Mouse (Mus musculus): ENCODE measurements around the gene Pcid2. TPM values are rescaled to one million over a fixed set of nuclear protein-coding genes. Genes with fewer than 3 reads are reported as not detected.

Pcid2 gene
- polyA plus RNA-seq (2014; fragmentation: Nextera tagmentation; extraction: Ambion mirVana) = 38.2 and 38.5 TPM in 2 replicates

GRCm38 (mm10) chr8:13105087-13105881 is at the start of gene Pcid2, which contains the start of gene Cul4a:
Gene Pcid2, minus strand, starts transcription at chr8:13105459.
Gene Cul4a, plus strand, starts transcription at chr8:13105621.
- DNase-seq (ENCODE audit: low spot score) (peak; percentile 97), ATAC-seq (replicated peaks; ENCODE audit: low FRiP score, low TSS enrichment, low read depth) (peak; percentile 94)
- under 1% methylated on average over 84 of the region's 87 CpGs for WGBS

GRCm38 (mm10) chr8:13154099-13154498 is 48.8 kb upstream of the Pcid2 start:
- H3K9ac ChIP-seq (ENCODE audit: low read length) = no peak overlapping the region
- peaks cover 2% of the 10 kb centered on the region; the same call in 1 of the 2 replicates for H3K36me3 ChIP-seq (ENCODE audit: control insufficient read depth, insufficient read depth, low read length)
- 86% methylated on average over 9 of the region's 9 CpGs for WGBS
- no peaks in the 10 kb centered on the region for H3K27me3 ChIP-seq (replicated peaks; ENCODE audit: control insufficient read depth, insufficient read depth, low read length)
- H3K4me1 ChIP-seq (replicated peaks; ENCODE audit: control insufficient read depth, insufficient read depth, low read length) = no peaks in the 10 kb centered on the region; the same call in 1 of the 2 replicates
- no peak for DNase-seq (ENCODE audit: low spot score)
- H3K4me2 ChIP-seq (ENCODE audit: low read length) = no peak overlapping the region
- no peaks in the 10 kb centered on the region for H3K9me3 ChIP-seq (ENCODE audit: control insufficient read depth, low read length)
- H3K27ac ChIP-seq (ENCODE audit: low read depth) = no peak overlapping the region
- ATAC-seq (replicated peaks; ENCODE audit: low FRiP score, low TSS enrichment, low read depth) = no peak
- H3K4me3 ChIP-seq (ENCODE audit: low read depth, low read length) = no peak overlapping the region

More at GRCm38 (mm10) chr8:13105087-13105881, at the start of gene Pcid2, which contains the start of gene Cul4a:
- peak within 1 kb of the TSS; percentile 66 for H3K4me3 ChIP-seq (ENCODE audit: low read depth, low read length)
- no peaks in the 10 kb centered on the region for H3K27me3 ChIP-seq (replicated peaks; ENCODE audit: control insufficient read depth, insufficient read depth, low read length)
- peak within 1 kb of the TSS; percentile 96 for H3K4me2 ChIP-seq (ENCODE audit: low read length)
- peak within 1 kb of the TSS; percentile 92 for H3K9ac ChIP-seq (ENCODE audit: low read length)
- no peaks in the 10 kb centered on the region for H3K9me3 ChIP-seq (ENCODE audit: control insufficient read depth, low read length)
- peaks cover 9% of the 10 kb centered on the region for H3K36me3 ChIP-seq (ENCODE audit: control insufficient read depth, insufficient read depth, low read length)
- H3K4me1 ChIP-seq (replicated peaks; ENCODE audit: control insufficient read depth, insufficient read depth, low read length) = peaks cover 23% of the 10 kb centered on the region
- H3K27ac ChIP-seq (ENCODE audit: low read depth) = peak within 1 kb of the TSS; percentile 90

- Histone ChIP-seq H3K4me3 (ENCODE audit: low read depth, low read length) (no peak overlapping the region), H3K9me3 (ENCODE audit: control insufficient read depth, low read length) (no peaks in the 10 kb centered on the region), H3K4me2 (ENCODE audit: low read length) (no peak overlapping the region), H3K4me1 (replicated peaks; ENCODE audit: control insufficient read depth, insufficient read depth, low read length) (no peaks in the 10 kb centered on the region), H3K27me3 (replicated peaks; ENCODE audit: control insufficient read depth, insufficient read depth, low read length) (no peaks in the 10 kb centered on the region), H3K36me3 (ENCODE audit: control insufficient read depth, insufficient read depth, low read length) (peaks cover 26% of the 10 kb centered on the region), H3K9ac (ENCODE audit: low read length) (no peak overlapping the region), H3K27ac (ENCODE audit: low read depth) (no peak overlapping the region)
- ATAC-seq (replicated peaks; ENCODE audit: low FRiP score, low TSS enrichment, low read depth) (no peak), DNase-seq (ENCODE audit: low spot score) (no peak)
- 91% methylated on average over 2 of the region's 2 CpGs for WGBS
Measured at GRCm38 (mm10) chr8:13150929-13151328, 45.7 kb upstream of the Pcid2 start.

GRCm38 (mm10) chr8:13149866-13150265 is 44.6 kb upstream of the Pcid2 start:
- ATAC-seq (replicated peaks; ENCODE audit: low FRiP score, low TSS enrichment, low read depth) (no peak), DNase-seq (ENCODE audit: low spot score) (no peak)
- 44% methylated on average over 5 of the region's 5 CpGs for WGBS
- no peaks in the 10 kb centered on the region for H3K9me3 ChIP-seq (ENCODE audit: control insufficient read depth, low read length)
- no peaks in the 10 kb centered on the region for H3K27me3 ChIP-seq (replicated peaks; ENCODE audit: control insufficient read depth, insufficient read depth, low read length)
- peaks cover 36% of the 10 kb centered on the region for H3K36me3 ChIP-seq (ENCODE audit: control insufficient read depth, insufficient read depth, low read length)
- no peak overlapping the region for H3K9ac ChIP-seq (ENCODE audit: low read length)
- H3K4me2 ChIP-seq (ENCODE audit: low read length) = no peak overlapping the region
- H3K4me3 ChIP-seq (ENCODE audit: low read depth, low read length) = no peak overlapping the region
- no peaks in the 10 kb centered on the region for H3K4me1 ChIP-seq (replicated peaks; ENCODE audit: control insufficient read depth, insufficient read depth, low read length)
- no peak overlapping the region for H3K27ac ChIP-seq (ENCODE audit: low read depth)

- Histone ChIP-seq H3K4me3 (ENCODE audit: low read depth, low read length) (no peak overlapping the region), H3K4me2 (ENCODE audit: low read length) (no peak overlapping the region), H3K36me3 (ENCODE audit: control insufficient read depth, insufficient read depth, low read length) (peaks cover 42% of the 10 kb centered on the region), H3K27me3 (replicated peaks; ENCODE audit: control insufficient read depth, insufficient read depth, low read length) (no peaks in the 10 kb centered on the region), H3K27ac (ENCODE audit: low read depth) (no peak overlapping the region), H3K4me1 (replicated peaks; ENCODE audit: control insufficient read depth, insufficient read depth, low read length) (no peaks in the 10 kb centered on the region), H3K9me3 (ENCODE audit: control insufficient read depth, low read length) (no peaks in the 10 kb centered on the region), H3K9ac (ENCODE audit: low read length) (no peak overlapping the region)
- no peak for ATAC-seq (replicated peaks; ENCODE audit: low FRiP score, low TSS enrichment, low read depth)
- WGBS = 88% methylated on average over 2 of the region's 2 CpGs
- no peak for DNase-seq (ENCODE audit: low spot score)
Measured at GRCm38 (mm10) chr8:13149287-13149686, 44.0 kb upstream of the Pcid2 start.

GRCm38 (mm10) chr8:13148476-13148875 is 43.2 kb upstream of the Pcid2 start:
- Histone ChIP-seq H3K9ac (ENCODE audit: low read length) (no peak overlapping the region), H3K4me2 (ENCODE audit: low read length) (no peak overlapping the region), H3K9me3 (ENCODE audit: control insufficient read depth, low read length) (no peaks in the 10 kb centered on the region), H3K4me3 (ENCODE audit: low read depth, low read length) (no peak overlapping the region), H3K4me1 (replicated peaks; ENCODE audit: control insufficient read depth, insufficient read depth, low read length) (no peaks in the 10 kb centered on the region), H3K27me3 (replicated peaks; ENCODE audit: control insufficient read depth, insufficient read depth, low read length) (no peaks in the 10 kb centered on the region), H3K27ac (ENCODE audit: low read depth) (no peak overlapping the region), H3K36me3 (ENCODE audit: control insufficient read depth, insufficient read depth, low read length) (peaks cover 49% of the 10 kb centered on the region)
- ATAC-seq (replicated peaks; ENCODE audit: low FRiP score, low TSS enrichment, low read depth) (no peak), DNase-seq (ENCODE audit: low spot score) (no peak)
- 84% methylated on average over 2 of the region's 2 CpGs for WGBS

GRCm38 (mm10) chr8:13141681-13142080 is 36.4 kb upstream of the Pcid2 start:
- Histone ChIP-seq H3K4me3 (ENCODE audit: low read depth, low read length) (no peak overlapping the region), H3K4me1 (replicated peaks; ENCODE audit: control insufficient read depth, insufficient read depth, low read length) (no peaks in the 10 kb centered on the region), H3K4me2 (ENCODE audit: low read length) (no peak overlapping the region), H3K9me3 (ENCODE audit: control insufficient read depth, low read length) (no peaks in the 10 kb centered on the region), H3K27me3 (replicated peaks; ENCODE audit: control insufficient read depth, insufficient read depth, low read length) (no peaks in the 10 kb centered on the region), H3K36me3 (ENCODE audit: control insufficient read depth, insufficient read depth, low read length) (peaks cover 99% of the 10 kb centered on the region), H3K27ac (ENCODE audit: low read depth) (no peak overlapping the region), H3K9ac (ENCODE audit: low read length) (no peak overlapping the region)
- ATAC-seq (replicated peaks; ENCODE audit: low FRiP score, low TSS enrichment, low read depth) (no peak), DNase-seq (ENCODE audit: low spot score) (no peak)
- 93% methylated on average over 5 of the region's 5 CpGs for WGBS

- no peak for DNase-seq (ENCODE audit: low spot score)
- Histone ChIP-seq H3K27me3 (replicated peaks; ENCODE audit: control insufficient read depth, insufficient read depth, low read length) (no peaks in the 10 kb centered on the region), H3K27ac (ENCODE audit: low read depth) (no peak overlapping the region), H3K9ac (ENCODE audit: low read length) (no peak overlapping the region), H3K9me3 (ENCODE audit: control insufficient read depth, low read length) (no peaks in the 10 kb centered on the region), H3K4me3 (ENCODE audit: low read depth, low read length) (no peak overlapping the region), H3K36me3 (ENCODE audit: control insufficient read depth, insufficient read depth, low read length) (peaks cover 99% of the 10 kb centered on the region), H3K4me2 (ENCODE audit: low read length) (no peak overlapping the region), H3K4me1 (replicated peaks; ENCODE audit: control insufficient read depth, insufficient read depth, low read length) (no peaks in the 10 kb centered on the region)
- ATAC-seq (replicated peaks; ENCODE audit: low FRiP score, low TSS enrichment, low read depth) = no peak
- WGBS = 94% methylated on average over 6 of the region's 6 CpGs
Measured at GRCm38 (mm10) chr8:13139641-13140182, 34.5 kb upstream of the Pcid2 start.

Data from intestine, embryonic 14.5 days (tissue).